Mouse (Mus musculus): ENCODE measurements around the gene Zfp341. TPM values are rescaled to one million over a fixed set of nuclear protein-coding genes. Genes with fewer than 3 reads are reported as not detected.

Gene Zfp341
- polyA plus RNA-seq, 1 experiment: 3.4 TPM

DNA sequence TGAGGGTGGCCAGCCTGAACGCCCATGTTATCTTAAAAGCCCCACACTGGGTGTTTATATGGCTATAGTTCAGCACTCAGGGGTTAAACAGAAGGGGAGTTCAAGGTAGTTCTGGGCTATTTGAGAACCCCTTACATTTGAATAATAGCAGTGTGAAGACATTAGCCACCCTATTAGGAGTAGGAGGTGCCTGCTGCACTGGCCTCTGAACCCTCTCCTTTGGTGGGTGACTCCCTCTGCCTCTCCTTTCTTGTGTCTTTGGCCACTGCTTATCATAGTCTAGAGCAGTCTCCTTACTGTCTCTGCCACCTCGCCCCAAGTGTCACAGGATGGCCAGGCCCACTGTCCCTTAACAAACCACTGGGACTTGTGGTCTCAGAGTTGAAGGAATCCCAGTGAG is 67.2 kb downstream of the Zfp341 start:
- H3K4me3 ChIP-seq: no peak overlapping the region
- H3ac ChIP-seq (ENCODE audit: control insufficient read depth, insufficient read length): no peak overlapping the region
- TF ChIP-seq TCF12 (IDR thresholded peaks at IDR 0.05; ENCODE audit: insufficient read depth, poor library complexity, severe bottlenecking) (no peak), POLR2AphosphoS2 (IDR thresholded peaks at IDR 0.05; ENCODE audit: insufficient read length, low read depth) (no peak), E2F4 (IDR thresholded peaks at IDR 0.05; ENCODE audit: insufficient read depth) (no peak), TCF3 (IDR thresholded peaks at IDR 0.05; ENCODE audit: insufficient read length, low read depth) (no peak), CEBPB (IDR thresholded peaks at IDR 0.05; ENCODE audit: insufficient read depth, poor library complexity, severe bottlenecking) (no peak), POLR2A (IDR thresholded peaks at IDR 0.05; ENCODE audit: insufficient read length, low read depth) (no peak), MYOD1 (IDR thresholded peaks at IDR 0.05; ENCODE audit: control insufficient read depth in 1 of 3, insufficient read length in 2 of 3, low read depth in 2 of 3) (no peak), REST (IDR thresholded peaks at IDR 0.05; ENCODE audit: insufficient read depth, insufficient read length) (no peak), MYOG (IDR thresholded peaks at IDR 0.05; ENCODE audit: control insufficient read depth in 1 of 3, insufficient read depth in 1 of 3, insufficient read length in 2 of 3, low read depth in 2 of 3) (no peak), MAX (IDR thresholded peaks at IDR 0.05; ENCODE audit: low read depth) (no peak), USF1 (IDR thresholded peaks at IDR 0.05; ENCODE audit: low read depth) (no peak), SRF (IDR thresholded peaks at IDR 0.05; ENCODE audit: control insufficient read depth, insufficient read length, low read depth) (no peak)
- no peak overlapping the region for H3K4me2 ChIP-seq (ENCODE audit: low read depth)
- peaks cover 4% of the 10 kb centered on the region for H3K36me3 ChIP-seq (ENCODE audit: control insufficient read depth, insufficient read depth)
- peaks cover 95% of the 10 kb centered on the region for H3K79me2 ChIP-seq (ENCODE audit: control insufficient read depth, insufficient read depth)
- H3K27me3 ChIP-seq (ENCODE audit: control insufficient read depth, insufficient read depth, insufficient read length): no peaks in the 10 kb centered on the region

DNA sequence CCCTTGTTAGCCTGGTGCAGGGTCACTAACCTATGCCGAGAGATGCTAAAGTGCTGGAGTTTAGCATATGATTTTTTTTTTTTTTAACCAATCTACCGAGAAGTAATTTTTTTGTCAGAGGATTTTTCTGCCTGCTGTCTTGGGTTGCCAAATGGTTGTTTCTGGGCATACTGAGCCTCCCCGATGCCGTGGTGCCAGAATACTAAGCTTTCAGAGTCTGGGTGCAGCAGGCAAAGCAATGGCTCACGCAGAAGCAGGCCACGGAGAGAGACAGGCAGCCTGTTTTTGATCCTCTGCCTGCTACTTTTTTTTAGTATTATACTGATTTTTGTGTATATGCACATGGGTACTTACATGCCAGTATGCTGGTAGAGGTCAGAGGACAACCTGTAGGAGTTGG is 67.8 kb downstream of the Zfp341 start:
- Histone ChIP-seq H3K4me3 (no peak overlapping the region), H3ac (ENCODE audit: control insufficient read depth, insufficient read length) (no peak overlapping the region), H3K79me2 (ENCODE audit: control insufficient read depth, insufficient read depth) (peaks cover 95% of the 10 kb centered on the region), H3K27me3 (ENCODE audit: control insufficient read depth, insufficient read depth, insufficient read length) (no peaks in the 10 kb centered on the region), H3K4me2 (ENCODE audit: low read depth) (no peak overlapping the region), H3K36me3 (ENCODE audit: control insufficient read depth, insufficient read depth) (no peaks in the 10 kb centered on the region)
- no peak for TF ChIP-seq MYOD1 (IDR thresholded peaks at IDR 0.05; ENCODE audit: control insufficient read depth in 1 of 3, insufficient read length in 2 of 3, low read depth in 2 of 3)
- no peak for TF ChIP-seq CEBPB (IDR thresholded peaks at IDR 0.05; ENCODE audit: insufficient read depth, poor library complexity, severe bottlenecking)
- no peak for TF ChIP-seq TCF12 (IDR thresholded peaks at IDR 0.05; ENCODE audit: insufficient read depth, poor library complexity, severe bottlenecking)
- TF ChIP-seq E2F4 (IDR thresholded peaks at IDR 0.05; ENCODE audit: insufficient read depth): no peak
- no peak for TF ChIP-seq MYOG (IDR thresholded peaks at IDR 0.05; ENCODE audit: control insufficient read depth in 1 of 3, insufficient read depth in 1 of 3, insufficient read length in 2 of 3, low read depth in 2 of 3)
- TF ChIP-seq REST (IDR thresholded peaks at IDR 0.05; ENCODE audit: insufficient read depth, insufficient read length): no peak
- no peak for TF ChIP-seq SRF (IDR thresholded peaks at IDR 0.05; ENCODE audit: control insufficient read depth, insufficient read length, low read depth)
- TF ChIP-seq POLR2AphosphoS2 (IDR thresholded peaks at IDR 0.05; ENCODE audit: insufficient read length, low read depth): no peak
- no peak for TF ChIP-seq USF1 (IDR thresholded peaks at IDR 0.05; ENCODE audit: low read depth)

DNA sequence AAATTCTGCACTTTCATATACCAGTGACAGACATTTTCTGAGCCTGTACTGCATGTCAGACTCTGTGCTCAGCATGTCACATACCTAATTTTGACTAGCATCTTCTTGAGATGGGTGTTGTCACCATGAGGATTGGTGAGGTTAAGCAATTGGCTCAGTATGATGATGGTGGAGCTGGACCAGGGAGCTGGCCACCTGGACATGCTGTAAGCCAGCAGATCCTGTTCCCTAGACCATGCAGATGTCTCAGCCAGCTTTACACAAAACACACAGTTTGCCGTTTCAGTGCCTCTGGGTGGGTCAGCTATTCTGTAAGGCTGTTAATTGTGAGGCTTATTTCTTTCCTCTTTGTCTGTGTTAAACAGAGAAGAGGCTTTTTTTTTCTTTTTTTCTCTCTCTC is 69.6 kb downstream of the Zfp341 start:
- TF ChIP-seq MYOD1 (IDR thresholded peaks at IDR 0.05; ENCODE audit: control insufficient read depth in 1 of 3, insufficient read length in 2 of 3, low read depth in 2 of 3) (no peak), MAX (IDR thresholded peaks at IDR 0.05; ENCODE audit: low read depth) (no peak), TCF3 (IDR thresholded peaks at IDR 0.05; ENCODE audit: insufficient read length, low read depth) (no peak), E2F4 (IDR thresholded peaks at IDR 0.05; ENCODE audit: insufficient read depth) (no peak), POLR2AphosphoS2 (IDR thresholded peaks at IDR 0.05; ENCODE audit: insufficient read length, low read depth) (no peak), TCF12 (IDR thresholded peaks at IDR 0.05; ENCODE audit: insufficient read depth, poor library complexity, severe bottlenecking) (no peak), SRF (IDR thresholded peaks at IDR 0.05; ENCODE audit: control insufficient read depth, insufficient read length, low read depth) (no peak), POLR2A (IDR thresholded peaks at IDR 0.05; ENCODE audit: insufficient read length, low read depth) (no peak), CEBPB (IDR thresholded peaks at IDR 0.05; ENCODE audit: insufficient read depth, poor library complexity, severe bottlenecking) (no peak), MYOG (IDR thresholded peaks at IDR 0.05; ENCODE audit: control insufficient read depth in 1 of 3, insufficient read depth in 1 of 3, insufficient read length in 2 of 3, low read depth in 2 of 3) (no peak), USF1 (IDR thresholded peaks at IDR 0.05; ENCODE audit: low read depth) (no peak)
- H3K4me2 ChIP-seq (ENCODE audit: low read depth): no peak overlapping the region

DNA sequence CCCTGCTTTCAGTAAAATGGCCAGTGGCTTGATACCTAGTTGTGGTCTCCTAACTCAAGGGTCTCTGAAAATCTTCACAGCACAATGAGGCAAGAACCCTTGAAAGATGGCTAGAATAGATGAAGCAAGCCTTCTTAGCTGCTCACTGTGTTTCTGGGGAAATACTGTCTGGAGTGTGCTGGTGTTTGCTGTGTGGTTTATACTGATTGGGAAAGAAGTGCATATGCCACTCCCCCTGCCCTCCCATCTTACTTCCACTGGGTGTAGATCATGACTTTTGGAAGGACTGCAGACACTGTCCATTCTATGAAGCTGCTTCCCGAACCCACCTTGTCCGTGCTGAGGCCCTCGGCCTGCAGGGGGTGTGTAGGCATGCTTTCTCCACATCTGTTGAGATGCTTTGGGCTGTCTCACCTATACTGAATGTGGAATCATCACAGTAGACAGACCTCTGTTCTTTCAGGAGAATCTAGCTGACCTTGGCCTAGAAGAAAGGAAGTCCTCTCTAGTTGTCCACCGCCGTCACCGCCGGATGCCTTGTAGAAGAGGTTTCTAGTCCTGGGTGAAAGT is 71.9 kb downstream of the Zfp341 start:
- Histone ChIP-seq H3K27me3 (ENCODE audit: control insufficient read depth, insufficient read depth, insufficient read length) (no peaks in the 10 kb centered on the region), H3K4me3 (no peak overlapping the region), H3K4me2 (ENCODE audit: low read depth) (no peak overlapping the region), H3ac (ENCODE audit: control insufficient read depth, insufficient read length) (no peak overlapping the region), H3K79me2 (ENCODE audit: control insufficient read depth, insufficient read depth) (peaks cover 86% of the 10 kb centered on the region), H3K36me3 (ENCODE audit: control insufficient read depth, insufficient read depth) (no peaks in the 10 kb centered on the region)
- TF ChIP-seq TCF3 (IDR thresholded peaks at IDR 0.05; ENCODE audit: insufficient read length, low read depth) (no peak), MYOD1 (IDR thresholded peaks at IDR 0.05; ENCODE audit: control insufficient read depth in 1 of 3, insufficient read length in 2 of 3, low read depth in 2 of 3) (no peak), E2F4 (IDR thresholded peaks at IDR 0.05; ENCODE audit: insufficient read depth) (no peak), TCF12 (IDR thresholded peaks at IDR 0.05; ENCODE audit: insufficient read depth, poor library complexity, severe bottlenecking) (no peak), MYOG (IDR thresholded peaks at IDR 0.05; ENCODE audit: control insufficient read depth in 1 of 3, insufficient read depth in 1 of 3, insufficient read length in 2 of 3, low read depth in 2 of 3) (no peak), POLR2AphosphoS2 (IDR thresholded peaks at IDR 0.05; ENCODE audit: insufficient read length, low read depth) (no peak), POLR2A (IDR thresholded peaks at IDR 0.05; ENCODE audit: insufficient read length, low read depth) (no peak), USF1 (IDR thresholded peaks at IDR 0.05; ENCODE audit: low read depth) (no peak), MAX (IDR thresholded peaks at IDR 0.05; ENCODE audit: low read depth) (no peak)

More for the DNA sequence above, 69.6 kb downstream of the Zfp341 start:
- Histone ChIP-seq H3ac (ENCODE audit: control insufficient read depth, insufficient read length) (no peak overlapping the region), H3K27me3 (ENCODE audit: control insufficient read depth, insufficient read depth, insufficient read length) (no peaks in the 10 kb centered on the region), H3K79me2 (ENCODE audit: control insufficient read depth, insufficient read depth) (peaks cover 93% of the 10 kb centered on the region), H3K4me3 (no peak overlapping the region), H3K36me3 (ENCODE audit: control insufficient read depth, insufficient read depth) (no peaks in the 10 kb centered on the region)

All from myocyte (in vitro differentiated cells).